Mouse (Mus musculus) gastrocnemius, postnatal 10 days (tissue): ENCODE results near the gene Numa1. TPM values are rescaled to one million over a fixed set of nuclear protein-coding genes. Genes with fewer than 3 reads are reported as not detected.
"Not testable (repeated sequence)": the region's sequence is repeated elsewhere in the genome, so short reads cannot be mapped to it uniquely, and the experiment has no call there.

ENCODE experiments used
- DNase-seq: peaks from one replicate; pipeline ENCODE4 v3.0.0; 2021; ENCODE audit warnings: mixed read lengths
- total RNA-seq, 2 experiments: library from RNA; stranded (reverse); gene quantifications; 2 replicates each; pipeline ENCODE4 v1.2.3; 2021

Gene Numa1
- total RNA-seq, 2 experiments from 2014 or later, result 71.8 to 80.7 TPM

DNA sequence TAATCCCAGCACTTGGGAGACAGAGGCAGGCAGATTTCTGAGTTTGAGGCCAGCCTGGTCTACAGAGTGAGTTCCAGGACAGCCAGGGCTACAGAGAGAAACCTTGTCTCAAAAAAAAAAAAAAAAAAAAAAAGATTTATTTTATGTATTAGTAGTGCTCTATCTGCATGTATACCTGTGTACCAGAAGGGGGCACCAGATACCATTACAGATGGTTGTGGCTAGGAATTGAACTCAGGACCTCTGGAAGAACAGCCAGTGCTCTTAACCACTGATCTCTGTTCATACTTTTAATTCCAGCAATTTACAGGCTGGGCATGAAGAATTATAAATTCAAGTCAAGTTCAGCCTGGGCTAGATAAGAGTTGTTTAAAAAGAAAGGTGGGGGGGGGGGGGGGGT, 114.6 kb downstream of the Numa1 start:
- DNase-seq, result not testable (repeated sequence)

DNA sequence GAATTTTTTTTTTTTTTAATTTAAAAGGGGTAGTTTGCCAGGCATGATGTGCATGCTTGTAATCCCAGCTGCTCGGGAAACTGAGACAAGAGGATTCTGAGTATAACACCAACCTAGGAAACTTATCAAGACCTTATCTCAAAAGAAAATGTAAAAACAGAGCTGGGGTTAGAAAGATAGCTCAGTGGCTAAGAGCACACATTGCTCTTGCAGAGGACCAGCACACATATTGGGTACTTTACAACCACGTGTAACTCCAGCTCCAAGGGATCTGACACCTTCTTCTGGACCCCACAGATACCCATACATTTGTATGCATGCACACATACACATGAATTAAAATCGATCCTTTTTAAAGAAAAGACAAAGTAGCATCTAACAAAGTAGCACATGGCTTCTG, 127.4 kb downstream of the Numa1 start:
- no peak for DNase-seq

DNA sequence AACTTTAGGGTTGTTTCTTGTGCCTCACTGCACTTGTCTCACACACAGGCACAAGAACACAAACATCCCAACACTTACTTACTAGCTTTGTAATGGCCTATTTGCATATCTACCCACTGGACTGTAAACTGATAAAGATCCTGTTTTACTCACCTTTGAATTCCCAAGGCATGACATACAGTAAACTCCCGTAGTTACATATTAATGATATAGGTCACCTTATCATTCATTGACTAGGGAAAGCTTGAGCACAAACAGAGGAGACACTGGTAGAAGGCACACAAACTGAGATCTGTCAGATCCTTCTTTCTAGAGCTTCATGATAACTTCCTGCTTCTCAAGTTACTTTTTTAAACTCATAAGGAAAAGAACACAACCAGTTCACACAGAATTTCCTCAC, 128.3 kb downstream of the Numa1 start:
- no peak for DNase-seq

DNA sequence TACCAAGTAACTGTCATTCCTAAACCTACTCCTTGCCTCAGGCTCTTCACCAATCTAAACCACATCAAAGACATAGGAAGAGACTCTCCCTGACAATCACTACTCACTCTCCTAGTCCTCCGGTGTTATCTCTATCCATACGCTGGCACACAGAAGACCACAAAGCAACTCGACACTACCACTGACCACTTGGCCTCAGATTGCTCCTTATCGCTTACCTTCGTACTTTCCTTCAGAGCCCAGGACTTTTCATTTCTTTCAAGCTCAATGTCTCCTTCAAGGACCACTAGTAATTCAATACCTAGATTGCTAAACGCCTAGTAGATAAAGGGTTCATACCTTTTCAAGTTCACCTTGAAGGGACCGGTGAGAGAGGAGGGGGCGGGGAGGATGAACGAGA, 130.0 kb downstream of the Numa1 start:
- DNase-seq, result no peak

Other genes starting within 250 kb of the Numa1 start
- gene Phox2a, start 115.8 kb upstream of the Numa1 start, total RNA-seq, result under 1 TPM in 1 of 2 experiments, not detected in 1; 0.14 TPM
- 10 to 100 TPM; 76.2 to 89.2 TPM for gene Inppl1, start 95.9 kb upstream of the Numa1 start, total RNA-seq
- gene Folr2, start 76.9 kb upstream of the Numa1 start, total RNA-seq, result 1 to 10 TPM; 4.2 to 6.0 TPM
- 10 to 100 TPM; 23.1 to 23.8 TPM for gene Anapc15, start 70.4 kb upstream of the Numa1 start, total RNA-seq
- gene Folr1, start 63.3 kb upstream of the Numa1 start, total RNA-seq, result 1 to 10 TPM; 1.7 to 2.4 TPM
- 100 to 1,000 TPM; 101 to 114 TPM for gene Lamtor1, start 28.2 kb upstream of the Numa1 start, total RNA-seq
- not detected for gene Tomt, start 27.8 kb upstream of the Numa1 start, total RNA-seq
- 1 to 10 TPM; 2.3 to 3.6 TPM for gene Lrrc51, start 216 bp upstream of the Numa1 start, total RNA-seq
- gene Il18bp, start 84.6 kb downstream of the Numa1 start, total RNA-seq, result 1 to 10 TPM; 2.3 to 3.5 TPM
- gene Rnf121, start 131.4 kb downstream of the Numa1 start, total RNA-seq, result 10 to 100 TPM; 18.8 to 25.8 TPM
- 10 to 100 TPM in 1 of 2 experiments, 1 to 10 TPM in 1; 5.9 to 11.9 TPM for gene Xndc1, start 131.4 kb downstream of the Numa1 start, total RNA-seq
- gene Xntrpc, start 131.6 kb downstream of the Numa1 start, total RNA-seq, result under 1 TPM; 0.75 to 0.95 TPM
- under 1 TPM; 0.07 to 0.52 TPM for gene Trpc2, start 149.0 kb downstream of the Numa1 start, total RNA-seq
- gene Art1, start 167.6 kb downstream of the Numa1 start, total RNA-seq, result 100 to 1,000 TPM; 264 to 297 TPM
- 1 to 10 TPM; 8.2 to 8.4 TPM for gene Art5, start 175.4 kb downstream of the Numa1 start, total RNA-seq
- gene Chrna10, start 182.7 kb downstream of the Numa1 start, total RNA-seq, result not detected